Comparison of ENCODE assay signal across 8 mouse cellular contexts in the genomic region with DNA sequence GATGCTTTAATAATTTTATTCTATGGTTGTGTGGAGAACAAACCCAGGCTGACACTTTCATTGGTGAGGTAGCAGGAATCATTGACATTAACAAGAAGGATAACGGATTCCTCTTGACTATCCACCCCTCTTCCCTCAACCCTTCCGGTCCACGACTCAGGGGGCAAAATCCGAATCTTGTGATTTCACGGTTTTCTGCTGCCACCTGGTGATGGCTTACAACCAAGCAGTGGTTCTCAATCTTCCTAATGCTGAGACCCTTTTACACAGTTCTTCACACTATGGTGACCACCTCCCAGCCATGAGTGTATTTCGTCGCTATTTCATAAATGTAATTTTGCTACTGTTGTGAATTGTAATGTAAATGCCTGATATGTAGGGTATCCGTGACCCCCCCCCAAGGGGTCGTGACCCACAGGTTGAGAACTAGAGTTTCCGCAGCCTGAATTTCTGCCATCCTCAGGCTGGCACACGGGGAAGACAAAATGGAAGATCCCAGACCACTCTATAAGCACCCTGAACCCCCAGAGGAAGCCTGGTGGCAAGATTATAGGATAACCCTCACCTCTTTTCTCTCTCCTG. TPM values are rescaled to one million over a fixed set of nuclear protein-coding genes. Genes with fewer than 3 reads are reported as not detected.
A peak's percentile ranks its signal among the peaks of the same experiment; 100 is the strongest.
DNase-seq lines count a peak whose midpoint lies in the region; ATAC-seq and TF ChIP-seq lines count a peak whose summit lies in the region.
"Had no signal": no experiment of that assay in that cellular context is flagged by ENCODE, and none has a peak within 500 bp of the region (broad histone marks: within the 10 kb centered on the region; RNA-seq: fewer than 3 reads in every experiment).

No protein-coding gene starts in this region.

- no peaks in the 10 kb centered on the region for H3K4me1 ChIP-seq in lung, adult 2 months (ENCODE audit: control insufficient read depth, insufficient read depth, low read length)
- peaks cover 7% of the 10 kb centered on the region for H3K4me1 ChIP-seq in bone marrow macrophage, adult 2 months (ENCODE audit: control insufficient read depth, insufficient read depth, low read length)
- peaks cover 0 to 4% of the 10 kb centered on the region in 2 experiments; a peak in 1 of 4 replicates for H3K4me1 ChIP-seq in liver, embryonic 14.5 days (replicated peaks; ENCODE audit: control insufficient read depth in 2 of 2, insufficient read depth in 2 of 2, low read length in 1 of 2)
- no peaks in the 10 kb centered on the region for H3K4me1 ChIP-seq in thymus, adult 2 months (replicated peaks; ENCODE audit: control insufficient read depth, insufficient read depth, low read length)

- 0 out of 2 replicates have a peak, but pooled peaks cover 2% of the 10 kb centered on the region for H3K27me3 ChIP-seq in liver, embryonic 14.5 days (ENCODE audit: control insufficient read depth, insufficient read depth, low read length)
- H3K27me3 ChIP-seq in thymus, adult 2 months (ENCODE audit: control insufficient read depth, insufficient read depth, low read length): no peaks in the 10 kb centered on the region

- TF ChIP-seq CTCF in lung, adult 2 months (IDR thresholded peaks at IDR 0.05; ENCODE audit: insufficient read depth, low read length): 0 out of 2 replicates have a peak, but pooled peaks have one; percentile 12
- 0 out of 2 replicates have a peak, but pooled peaks have one; percentile 15 for TF ChIP-seq CTCF in bone marrow macrophage, adult 2 months (IDR thresholded peaks at IDR 0.05; ENCODE audit: low read depth, low read length)
- TF ChIP-seq CTCF in liver, embryonic 14.5 days (IDR thresholded peaks at IDR 0.05; ENCODE audit: low read depth): peak; percentile 42
- TF ChIP-seq CTCF in thymus, adult 2 months (IDR thresholded peaks at IDR 0.05; ENCODE audit: borderline replicate concordance, control insufficient read depth, extremely low read depth, insufficient read depth, low read length, poor library complexity): no peak

- no peak overlapping the region for H3K27ac ChIP-seq in bone marrow macrophage, adult 2 months (ENCODE audit: insufficient read depth, low read depth, low read length)
- no peak overlapping the region for H3K27ac ChIP-seq in liver, embryonic 14.5 days
- H3K27ac ChIP-seq in thymus, adult 2 months (ENCODE audit: control insufficient read depth, insufficient read depth, low read length): no peak overlapping the region

- H3K9ac ChIP-seq in liver, embryonic 14.5 days (replicated peaks): no peak overlapping the region

- no peaks in the 10 kb centered on the region for H3K36me3 ChIP-seq in liver, embryonic 14.5 days (replicated peaks; ENCODE audit: control insufficient read depth, insufficient read depth, low read depth)
- no peaks in the 10 kb centered on the region for H3K36me3 ChIP-seq in thymus, adult 2 months (ENCODE audit: control insufficient read depth, insufficient read depth, low read length)

- peak overlapping the region; percentile 36 for H3K4me2 ChIP-seq in liver, embryonic 14.5 days (ENCODE audit: low read depth)

- TF ChIP-seq EP300 in liver, embryonic 14.5 days (IDR thresholded peaks at IDR 0.05; ENCODE audit: low read depth): no peak

- no peak for DNase-seq in lung, adult 2 months
- DNase-seq in lung, postnatal 25 days (ENCODE audit: low spot score): no peak
- DNase-seq in liver, embryonic 14.5 days (ENCODE audit: low read depth in 3 of 3, low spot score in 3 of 3): no peak
- DNase-seq in thymus, adult 2 months: peak; percentile 70
- DNase-seq in adrenal gland, adult (ENCODE audit: inconsistent age in 2 of 2, low spot score in 1 of 2): no peak
- DNase-seq in cerebellum, adult 11-12 months: no peak

- H3K4me3 ChIP-seq in lung, adult 2 months (replicated peaks; ENCODE audit: extremely low read depth, low read depth, low read length): no peak overlapping the region
- H3K4me3 ChIP-seq in bone marrow macrophage, adult 2 months (ENCODE audit: insufficient read depth, low read length): peak overlapping the region; percentile 32
- no peak overlapping the region for H3K4me3 ChIP-seq in liver, embryonic 14.5 days (ENCODE audit: insufficient read depth in 1 of 2, low read depth in 2 of 2, low read length in 2 of 2)
- H3K4me3 ChIP-seq in thymus, adult 2 months (ENCODE audit: control insufficient read depth, insufficient read depth, low read length): no peak overlapping the region

- TF ChIP-seq POLR2A in lung, adult 2 months (IDR thresholded peaks at IDR 0.05; ENCODE audit: borderline replicate concordance, extremely low read depth, low read depth, low read length): no peak
- no peak for TF ChIP-seq POLR2A in bone marrow macrophage, adult 2 months (IDR thresholded peaks at IDR 0.05; ENCODE audit: borderline replicate concordance, low read depth, low read length)
- TF ChIP-seq POLR2A in thymus, adult 2 months (IDR thresholded peaks at IDR 0.05; ENCODE audit: control insufficient read depth, extremely low read depth, insufficient read depth, low read length, poor library complexity): no peak

- 52% methylated on average over 11 of the region's 11 CpGs for WGBS in lung, adult 2 months
- WGBS in liver, embryonic 14.5 days (ENCODE audit: insufficient replicate concordance): 39% methylated on average over 11 of the region's 11 CpGs
- WGBS in thymus, adult 2 months: 33% methylated on average over 11 of the region's 11 CpGs

- no peak for ATAC-seq in liver, embryonic 14.5 days (ENCODE audit: insufficient read depth)

- no peaks in the 10 kb centered on the region for H3K9me3 ChIP-seq in liver, embryonic 14.5 days (ENCODE audit: control insufficient read depth, low read length)

RNA-seq across cellular contexts. Expression of a gene that starts 52.7 kb away (rescaled TPM):
- polyA plus RNA-seq in lung, adult 2 months (2012; rRNA removed): 0.32 and 0.37 TPM in 2 replicates
- polyA plus RNA-seq in bone marrow macrophage, adult 2 months (2012; ENCODE audit: insufficient read depth, insufficient read length, missing spikeins): not detected in 2 replicates
- polyA plus RNA-seq in liver, embryonic 14.5 days (2012; rRNA removed): 0.03 and 0.11 TPM in 2 replicates
- not detected in 2 replicates for polyA plus RNA-seq in liver, embryonic 14.5 days (2014; fragmentation: Nextera tagmentation; extraction: Ambion mirVana)
- polyA plus RNA-seq in thymus, adult 2 months (2012; rRNA removed): 0.78 and 0.87 TPM in 2 replicates
- polyA plus RNA-seq: heart, embryonic 14.5 days had no signal
